Mouse (Mus musculus): ENCODE data around the gene Prr7. TPM values are rescaled to one million over a fixed set of nuclear protein-coding genes. Genes with fewer than 3 reads are reported as not detected.

Gene Prr7
- polyA plus RNA-seq, 1 experiment from 2014 or later: 2.8 TPM

DNA sequence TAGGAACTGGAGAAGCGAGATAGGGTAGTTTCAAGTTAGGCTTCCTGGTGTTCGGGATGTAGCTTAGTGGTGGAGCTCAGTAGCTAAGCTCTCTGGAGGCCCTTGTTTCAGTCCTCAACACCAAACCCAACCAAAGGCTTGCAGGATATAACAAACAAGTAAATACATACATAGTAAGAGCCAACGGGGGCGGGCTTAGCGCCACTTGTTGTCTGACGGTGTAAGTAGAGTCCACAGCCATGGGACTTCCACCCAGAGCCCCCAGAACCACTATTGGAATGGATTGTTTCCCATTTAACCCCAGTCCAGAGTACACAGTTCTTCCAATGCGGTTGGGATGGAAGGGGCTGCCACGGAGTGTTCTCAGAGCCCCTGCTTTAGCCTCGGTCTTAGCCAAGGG lies 49.8 kb downstream of the Prr7 start:
- Histone ChIP-seq H3K4me2 (replicated peaks) (peak overlapping the region; percentile 95), H3K27me3 (no peaks in the 10 kb centered on the region; the same call in 1 of the 2 replicates), H3K27ac (no peak overlapping the region), H3K4me1 (replicated peaks) (peaks cover 31% of the 10 kb centered on the region), H3K4me3 (replicated peaks) (peak overlapping the region; percentile 82), H3K9me3 (no peaks in the 10 kb centered on the region), H3K36me3 (peaks cover 16% of the 10 kb centered on the region; the same call in 1 of the 2 replicates), H3K9ac (replicated peaks) (no peak overlapping the region; the same call in 1 of the 2 replicates)
- ATAC-seq: no peak
- 33% methylated on average over 9 of the region's 9 CpGs for WGBS

GRCm38 (mm10) chr13:55516955-55517354 lies 52.9 kb downstream of the Prr7 start:
- H3K4me3 ChIP-seq (replicated peaks): no peak overlapping the region
- H3K9me3 ChIP-seq: no peaks in the 10 kb centered on the region
- H3K36me3 ChIP-seq: no peaks in the 10 kb centered on the region
- H3K4me2 ChIP-seq (replicated peaks): no peak overlapping the region
- 6% methylated on average over 5 of the region's 5 CpGs for WGBS
- no peak overlapping the region for H3K27ac ChIP-seq
- no peak for ATAC-seq
- H3K9ac ChIP-seq (replicated peaks): no peak overlapping the region
- no peaks in the 10 kb centered on the region; the same call in 1 of the 2 replicates for H3K27me3 ChIP-seq
- peaks cover 10% of the 10 kb centered on the region for H3K4me1 ChIP-seq (replicated peaks)

DNA sequence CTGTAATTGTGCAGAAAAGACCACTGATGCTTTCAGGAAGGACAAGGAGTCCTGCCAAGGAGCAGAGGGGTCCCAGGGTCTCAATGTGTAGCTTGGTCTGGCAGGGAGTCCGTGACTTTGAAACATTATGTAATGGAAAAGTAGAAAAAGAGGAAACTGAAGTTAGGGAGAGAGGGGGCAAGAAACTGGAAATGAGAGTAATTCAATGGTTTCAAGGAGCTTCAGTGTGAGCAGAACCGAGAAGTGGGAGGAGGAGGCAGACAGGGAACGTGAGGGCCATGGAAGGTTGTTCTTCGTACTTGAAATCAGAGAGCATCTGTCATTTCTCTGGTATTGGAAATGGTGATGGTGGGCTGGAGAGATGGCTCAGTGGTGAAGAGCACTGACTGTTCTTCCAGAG lies 55.5 kb downstream of the Prr7 start:
- H3K4me3 ChIP-seq (replicated peaks): no peak overlapping the region
- H3K4me1 ChIP-seq (replicated peaks): no peaks in the 10 kb centered on the region
- H3K27ac ChIP-seq: no peak overlapping the region
- 0 out of 2 replicates have a peak, but pooled peaks cover 14% of the 10 kb centered on the region for H3K36me3 ChIP-seq
- H3K9me3 ChIP-seq: no peaks in the 10 kb centered on the region
- no peak for ATAC-seq
- 84% methylated on average over 4 of the region's 4 CpGs for WGBS
- H3K9ac ChIP-seq (replicated peaks): no peak overlapping the region
- no peak overlapping the region for H3K4me2 ChIP-seq (replicated peaks)
- H3K27me3 ChIP-seq: no peaks in the 10 kb centered on the region; the same call in 1 of the 2 replicates

- WGBS: 60% methylated on average over 8 of the region's 8 CpGs
- no peak for ATAC-seq
- H3K36me3 ChIP-seq: 0 out of 2 replicates have a peak, but pooled peaks cover 14% of the 10 kb centered on the region
Measured at GRCm38 (mm10) chr13:55522730-55523129, 58.7 kb downstream of the Prr7 start.

More at GRCm38 (mm10) chr13:55522730-55523129, 58.7 kb downstream of the Prr7 start:
- no peaks in the 10 kb centered on the region for H3K9me3 ChIP-seq
- no peak overlapping the region for H3K4me3 ChIP-seq (replicated peaks)
- H3K27ac ChIP-seq: no peak overlapping the region
- H3K27me3 ChIP-seq: no peaks in the 10 kb centered on the region
- H3K4me2 ChIP-seq (replicated peaks): no peak overlapping the region
- H3K4me1 ChIP-seq (replicated peaks): no peaks in the 10 kb centered on the region
- no peak overlapping the region for H3K9ac ChIP-seq (replicated peaks)

Small RNA genes lying within 50 kb of the gene (microRNA-seq; reads per million reads assigned to microRNA genes)
- gene Mir6943 (not detected), gene Mir6944 (115 reads per million, percentile 54 among the genes with 10 or more reads in this experiment), gene Mir6945 (1.6 reads per million)

Other genes starting within 250 kb of the Prr7 start
- gene Prelid1, start 143.8 kb upstream of the Prr7 start, polyA plus RNA-seq (2015; fragmentation: Nextera tagmentation; extraction: Ambion mirVana): 308 and 310 TPM in 2 replicates
- gene Rab24, start 142.3 kb upstream of the Prr7 start, polyA plus RNA-seq (2015; fragmentation: Nextera tagmentation; extraction: Ambion mirVana): 99.5 and 108 TPM in 2 replicates
- 18.4 and 19.9 TPM in 2 replicates for gene Mxd3, start 134.4 kb upstream of the Prr7 start, polyA plus RNA-seq (2015; fragmentation: Nextera tagmentation; extraction: Ambion mirVana)
- gene Lman2, start 101.5 kb upstream of the Prr7 start, polyA plus RNA-seq (2015; fragmentation: Nextera tagmentation; extraction: Ambion mirVana): 61.6 and 62.6 TPM in 2 replicates
- 0.14 and 0.39 TPM in 2 replicates for gene Rgs14, start 94.5 kb upstream of the Prr7 start, polyA plus RNA-seq (2015; fragmentation: Nextera tagmentation; extraction: Ambion mirVana)
- gene Slc34a1, start 66.1 kb upstream of the Prr7 start, polyA plus RNA-seq (2015; fragmentation: Nextera tagmentation; extraction: Ambion mirVana): not detected in 2 replicates
- gene Pfn3, start 49.0 kb upstream of the Prr7 start, polyA plus RNA-seq (2015; fragmentation: Nextera tagmentation; extraction: Ambion mirVana): not detected in 2 replicates
- not detected in 2 replicates for gene F12, start 37.5 kb upstream of the Prr7 start, polyA plus RNA-seq (2015; fragmentation: Nextera tagmentation; extraction: Ambion mirVana)
- gene Grk6, start 19.2 kb upstream of the Prr7 start, polyA plus RNA-seq (2015; fragmentation: Nextera tagmentation; extraction: Ambion mirVana): 26.8 and 35.7 TPM in 2 replicates
- 655 and 674 TPM in 2 replicates for gene Dbn1, start 23.8 kb downstream of the Prr7 start, polyA plus RNA-seq (2015; fragmentation: Nextera tagmentation; extraction: Ambion mirVana)
- 145 and 159 TPM in 2 replicates for gene Pdlim7, start 49.4 kb downstream of the Prr7 start, polyA plus RNA-seq (2015; fragmentation: Nextera tagmentation; extraction: Ambion mirVana)
- gene Dok3, start 65.0 kb downstream of the Prr7 start, polyA plus RNA-seq (2015; fragmentation: Nextera tagmentation; extraction: Ambion mirVana): 4.3 and 4.7 TPM in 2 replicates
- gene Ddx41, start 72.4 kb downstream of the Prr7 start, polyA plus RNA-seq (2015; fragmentation: Nextera tagmentation; extraction: Ambion mirVana): 60.2 and 66.6 TPM in 2 replicates
- gene Fam193b, start 106.9 kb downstream of the Prr7 start, polyA plus RNA-seq (2015; fragmentation: Nextera tagmentation; extraction: Ambion mirVana): 64.9 and 72.3 TPM in 2 replicates
- gene Tmed9, start 109.5 kb downstream of the Prr7 start, polyA plus RNA-seq (2015; fragmentation: Nextera tagmentation; extraction: Ambion mirVana): 103 and 125 TPM in 2 replicates
- gene B4galt7, start 135.6 kb downstream of the Prr7 start, polyA plus RNA-seq (2015; fragmentation: Nextera tagmentation; extraction: Ambion mirVana): 45.5 and 47.4 TPM in 2 replicates
- gene Caml, start 158.7 kb downstream of the Prr7 start, polyA plus RNA-seq (2015; fragmentation: Nextera tagmentation; extraction: Ambion mirVana): 92.3 and 97.5 TPM in 2 replicates
- gene Ddx46, start 170.8 kb downstream of the Prr7 start, polyA plus RNA-seq (2015; fragmentation: Nextera tagmentation; extraction: Ambion mirVana): 31.3 and 33.5 TPM in 2 replicates
- gene B230219D22Rik, start 228.9 kb downstream of the Prr7 start, polyA plus RNA-seq (2015; fragmentation: Nextera tagmentation; extraction: Ambion mirVana): 69.3 and 72.6 TPM in 2 replicates

Data from midbrain, embryonic 13.5 days (tissue).